Mouse (Mus musculus): ENCODE measurements around the gene Glra1. TPM values are rescaled to one million over a fixed set of nuclear protein-coding genes. Genes with fewer than 3 reads are reported as not detected.

Gene Glra1
- polyA plus RNA-seq, 1 experiment from 2014 or later = not detected

- Histone ChIP-seq H3K9ac (replicated peaks) (no peak overlapping the region), H3K27ac (ENCODE audit: low read depth) (no peak overlapping the region), H3K4me3 (ENCODE audit: low read depth, low read length) (no peak overlapping the region), H3K27me3 (ENCODE audit: insufficient read depth, low read length) (no peaks in the 10 kb centered on the region), H3K4me1 (ENCODE audit: insufficient read depth) (no peaks in the 10 kb centered on the region), H3K4me2 (ENCODE audit: low read depth, low read length) (no peak overlapping the region), H3K36me3 (replicated peaks; ENCODE audit: insufficient read depth, low read length) (no peaks in the 10 kb centered on the region), H3K9me3 (ENCODE audit: low read length) (no peaks in the 10 kb centered on the region)
- no peak for TF ChIP-seq EP300 (IDR thresholded peaks at IDR 0.05; ENCODE audit: low read depth)
- TF ChIP-seq CTCF (IDR thresholded peaks at IDR 0.05; ENCODE audit: low read depth) = no peak
- ATAC-seq (no peak), DNase-seq (no peak)
- WGBS (ENCODE audit: insufficient replicate concordance) = 17% methylated on average over 11 of the region's 11 CpGs
Measured at GRCm38 (mm10) chr11:55601447-55602065, 6.4 kb downstream of the Glra1 start.

GRCm38 (mm10) chr11:55595726-55596125 lies 12.3 kb downstream of the Glra1 start:
- DNase-seq (no peak), ATAC-seq (no peak)
- Histone ChIP-seq H3K27me3 (ENCODE audit: insufficient read depth, low read length) (no peaks in the 10 kb centered on the region), H3K4me1 (ENCODE audit: insufficient read depth) (no peaks in the 10 kb centered on the region), H3K4me3 (ENCODE audit: low read depth, low read length) (no peak overlapping the region), H3K9me3 (ENCODE audit: low read length) (no peaks in the 10 kb centered on the region), H3K36me3 (replicated peaks; ENCODE audit: insufficient read depth, low read length) (no peaks in the 10 kb centered on the region), H3K9ac (replicated peaks) (no peak overlapping the region), H3K4me2 (ENCODE audit: low read depth, low read length) (no peak overlapping the region), H3K27ac (ENCODE audit: low read depth) (no peak overlapping the region)
- 74% methylated on average over 1 of the region's 1 CpGs for WGBS (ENCODE audit: insufficient replicate concordance)
- TF ChIP-seq EP300 (IDR thresholded peaks at IDR 0.05; ENCODE audit: low read depth) (no peak), CTCF (IDR thresholded peaks at IDR 0.05; ENCODE audit: low read depth) (no peak)

GRCm38 (mm10) chr11:55594411-55594810 lies 13.6 kb downstream of the Glra1 start:
- TF ChIP-seq CTCF (IDR thresholded peaks at IDR 0.05; ENCODE audit: low read depth) = no peak
- no peak for TF ChIP-seq EP300 (IDR thresholded peaks at IDR 0.05; ENCODE audit: low read depth)
- H3K27ac ChIP-seq (ENCODE audit: low read depth) = no peak overlapping the region
- H3K4me3 ChIP-seq (ENCODE audit: low read depth, low read length) = no peak overlapping the region
- no peaks in the 10 kb centered on the region for H3K27me3 ChIP-seq (ENCODE audit: insufficient read depth, low read length)
- H3K9ac ChIP-seq (replicated peaks) = no peak overlapping the region
- ATAC-seq (no peak), DNase-seq (no peak)
- no peak overlapping the region for H3K4me2 ChIP-seq (ENCODE audit: low read depth, low read length)
- no peaks in the 10 kb centered on the region for H3K36me3 ChIP-seq (replicated peaks; ENCODE audit: insufficient read depth, low read length)
- H3K9me3 ChIP-seq (ENCODE audit: low read length) = no peaks in the 10 kb centered on the region
- 61% methylated on average over 3 of the region's 3 CpGs for WGBS (ENCODE audit: insufficient replicate concordance)
- H3K4me1 ChIP-seq (ENCODE audit: insufficient read depth) = no peaks in the 10 kb centered on the region

- ATAC-seq (no peak), DNase-seq (no peak)
- Histone ChIP-seq H3K27ac (ENCODE audit: low read depth) (no peak overlapping the region), H3K9ac (replicated peaks) (no peak overlapping the region), H3K4me1 (ENCODE audit: insufficient read depth) (no peaks in the 10 kb centered on the region), H3K4me3 (ENCODE audit: low read depth, low read length) (no peak overlapping the region), H3K27me3 (ENCODE audit: insufficient read depth, low read length) (no peaks in the 10 kb centered on the region), H3K36me3 (replicated peaks; ENCODE audit: insufficient read depth, low read length) (no peaks in the 10 kb centered on the region), H3K9me3 (ENCODE audit: low read length) (no peaks in the 10 kb centered on the region), H3K4me2 (ENCODE audit: low read depth, low read length) (no peak overlapping the region)
- 51% methylated on average over 2 of the region's 2 CpGs for WGBS (ENCODE audit: insufficient replicate concordance)
- TF ChIP-seq EP300 (IDR thresholded peaks at IDR 0.05; ENCODE audit: low read depth) (no peak), CTCF (IDR thresholded peaks at IDR 0.05; ENCODE audit: low read depth) (no peak)
Measured at GRCm38 (mm10) chr11:55591194-55591593, 16.8 kb downstream of the Glra1 start.

GRCm38 (mm10) chr11:55589376-55590167 lies 18.4 kb downstream of the Glra1 start:
- H3K27ac ChIP-seq (ENCODE audit: low read depth) = no peak overlapping the region
- H3K27me3 ChIP-seq (ENCODE audit: insufficient read depth, low read length) = no peaks in the 10 kb centered on the region
- no peaks in the 10 kb centered on the region for H3K36me3 ChIP-seq (replicated peaks; ENCODE audit: insufficient read depth, low read length)
- no peak overlapping the region for H3K4me3 ChIP-seq (ENCODE audit: low read depth, low read length)
- DNase-seq (no peak), ATAC-seq (no peak)
- no peaks in the 10 kb centered on the region for H3K4me1 ChIP-seq (ENCODE audit: insufficient read depth)
- 78% methylated on average over 9 of the region's 9 CpGs for WGBS (ENCODE audit: insufficient replicate concordance)
- H3K9me3 ChIP-seq (ENCODE audit: low read length) = no peaks in the 10 kb centered on the region
- H3K4me2 ChIP-seq (ENCODE audit: low read depth, low read length) = no peak overlapping the region
- H3K9ac ChIP-seq (replicated peaks) = no peak overlapping the region
- TF ChIP-seq EP300 (IDR thresholded peaks at IDR 0.05; ENCODE audit: low read depth) (no peak), CTCF (IDR thresholded peaks at IDR 0.05; ENCODE audit: low read depth) (no peak)

- no peaks in the 10 kb centered on the region for H3K4me1 ChIP-seq (ENCODE audit: insufficient read depth)
- H3K4me2 ChIP-seq (ENCODE audit: low read depth, low read length) = no peak overlapping the region
- 61% methylated on average over 2 of the region's 2 CpGs for WGBS (ENCODE audit: insufficient replicate concordance)
- H3K4me3 ChIP-seq (ENCODE audit: low read depth, low read length) = no peak overlapping the region
- DNase-seq (no peak), ATAC-seq (no peak)
- no peak overlapping the region for H3K9ac ChIP-seq (replicated peaks)
- TF ChIP-seq EP300 (IDR thresholded peaks at IDR 0.05; ENCODE audit: low read depth) (no peak), CTCF (IDR thresholded peaks at IDR 0.05; ENCODE audit: low read depth) (no peak)
- H3K27me3 ChIP-seq (ENCODE audit: insufficient read depth, low read length) = no peaks in the 10 kb centered on the region
- no peak overlapping the region for H3K27ac ChIP-seq (ENCODE audit: low read depth)
- no peaks in the 10 kb centered on the region for H3K36me3 ChIP-seq (replicated peaks; ENCODE audit: insufficient read depth, low read length)
- H3K9me3 ChIP-seq (ENCODE audit: low read length) = no peaks in the 10 kb centered on the region
Measured at GRCm38 (mm10) chr11:55574397-55574796, 33.6 kb downstream of the Glra1 start.
